Mouse (Mus musculus) lung, adult 10 weeks (tissue): ENCODE results near the gene Phf8. TPM values are rescaled to one million over a fixed set of nuclear protein-coding genes. Genes with fewer than 3 reads are reported as not detected.

ENCODE experiments used
- polyA plus RNA-seq: library from polyadenylated mRNA; stranded (reverse); fragments of 350-450 nt; fragmentation: Illumina TruSeq; extraction: RNeasy Lipid Tissue Mini Kit (QIAGEN cat#74804); gene quantifications from one replicate; pipeline ENCODE4 v1.2.3, GENCODE M21; 2014; ENCODE audit warnings: low read depth, low replicate concordance; ENCODE audit not compliant: insufficient read depth

The Phf8 gene
- 9.4 TPM for polyA plus RNA-seq

DNA sequence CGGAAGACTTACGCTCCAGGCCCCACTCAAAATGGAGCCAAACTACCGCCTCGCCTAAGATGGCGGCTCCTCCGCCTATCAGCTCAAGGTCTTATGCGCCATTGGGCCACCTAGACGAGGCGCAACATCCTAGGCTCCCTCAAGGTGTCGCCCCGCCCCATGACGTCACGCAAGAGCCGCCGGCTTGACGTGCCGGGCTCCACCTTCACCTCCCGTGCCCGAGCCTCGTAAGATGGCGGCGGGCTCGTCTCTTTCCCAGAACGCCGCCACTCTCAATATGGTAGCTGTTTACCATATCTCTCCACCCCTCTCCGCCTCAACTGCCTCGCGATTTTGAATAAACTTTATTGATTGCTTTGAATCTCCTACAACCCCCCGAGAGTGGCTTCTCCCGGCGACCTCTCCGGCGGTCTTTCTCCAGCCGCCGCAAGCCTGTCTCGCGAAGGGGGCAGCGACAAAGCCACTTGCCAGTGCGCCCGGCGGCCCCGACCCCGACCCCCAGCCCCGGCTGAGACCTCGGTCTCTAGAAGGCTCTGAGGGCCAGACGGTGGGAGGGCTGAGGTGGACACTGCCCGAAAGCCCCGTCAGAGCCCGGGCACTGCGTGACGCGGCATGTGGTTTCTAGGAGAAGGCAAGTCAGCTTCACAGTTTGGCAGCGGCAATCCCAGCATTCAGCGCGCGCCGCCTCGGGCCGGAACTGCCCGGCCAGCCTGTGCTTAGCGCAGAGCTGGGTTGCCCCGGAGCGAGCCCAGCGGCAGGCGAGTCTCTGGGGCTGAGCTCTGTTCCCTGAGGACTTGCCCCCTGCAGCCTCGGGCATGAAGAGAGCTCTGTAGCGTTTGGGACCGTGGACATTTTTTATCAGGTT lies at the start of gene Phf8:
TSS of gene Phf8 (plus strand) at position 215 of the 865 bp plus-strand sequence.

Other genes starting within 250 kb of the Phf8 start
- gene Fam120c, start 176.5 kb upstream of the Phf8 start, polyA plus RNA-seq, result 0.87 TPM